Mouse (Mus musculus): ENCODE results near the gene Itga8. TPM values are rescaled to one million over a fixed set of nuclear protein-coding genes. Genes with fewer than 3 reads are reported as not detected.

Itga8 gene
- polyA plus RNA-seq, 1 experiment from 2014 or later = 8.9 TPM

- Histone ChIP-seq H3K36me3 (ENCODE audit: control insufficient read depth, insufficient read depth) (no peaks in the 10 kb centered on the region), H3K9ac (ENCODE audit: low read length) (no peak overlapping the region), H3K27ac (ENCODE audit: low read length) (peak overlapping the region; percentile 70), H3K4me2 (ENCODE audit: low read depth, low read length) (no peak overlapping the region), H3K9me3 (replicated peaks; ENCODE audit: control insufficient read depth, low read length) (no peaks in the 10 kb centered on the region), H3K4me1 (ENCODE audit: control insufficient read depth, insufficient read depth, low read length) (peaks cover 14% of the 10 kb centered on the region), H3K27me3 (ENCODE audit: control insufficient read depth, insufficient read depth, low read length) (no peaks in the 10 kb centered on the region), H3K4me3 (ENCODE audit: low read length) (no peak overlapping the region)
- WGBS = 74% methylated on average over 2 of the region's 2 CpGs
- no peak for ATAC-seq (replicated peaks; ENCODE audit: extremely low read depth, insufficient read depth, low FRiP score)
Observed at GRCm38 (mm10) chr2:12325868-12326267, 24.1 kb upstream of the Itga8 start.

- peak; percentile 87 for ATAC-seq (replicated peaks; ENCODE audit: extremely low read depth, insufficient read depth, low FRiP score)
- Histone ChIP-seq H3K4me1 (ENCODE audit: control insufficient read depth, insufficient read depth, low read length) (peaks cover 14% of the 10 kb centered on the region), H3K27ac (ENCODE audit: low read length) (peak overlapping the region; percentile 70), H3K9me3 (replicated peaks; ENCODE audit: control insufficient read depth, low read length) (no peaks in the 10 kb centered on the region), H3K4me3 (ENCODE audit: low read length) (no peak overlapping the region), H3K9ac (ENCODE audit: low read length) (no peak overlapping the region), H3K36me3 (ENCODE audit: control insufficient read depth, insufficient read depth) (no peaks in the 10 kb centered on the region), H3K27me3 (ENCODE audit: control insufficient read depth, insufficient read depth, low read length) (no peaks in the 10 kb centered on the region), H3K4me2 (ENCODE audit: low read depth, low read length) (no peak overlapping the region)
- WGBS = 42% methylated on average over 6 of the region's 6 CpGs
Observed at GRCm38 (mm10) chr2:12325417-12325816, 23.7 kb upstream of the Itga8 start.

GRCm38 (mm10) chr2:12320914-12321313 lies 19.2 kb upstream of the Itga8 start:
- H3K27me3 ChIP-seq (ENCODE audit: control insufficient read depth, insufficient read depth, low read length) = no peaks in the 10 kb centered on the region
- no peaks in the 10 kb centered on the region for H3K9me3 ChIP-seq (replicated peaks; ENCODE audit: control insufficient read depth, low read length)
- WGBS = 57% methylated on average over 4 of the region's 4 CpGs
- peaks cover 4% of the 10 kb centered on the region for H3K4me1 ChIP-seq (ENCODE audit: control insufficient read depth, insufficient read depth, low read length)
- H3K9ac ChIP-seq (ENCODE audit: low read length) = no peak overlapping the region
- no peak overlapping the region for H3K27ac ChIP-seq (ENCODE audit: low read length)
- H3K36me3 ChIP-seq (ENCODE audit: control insufficient read depth, insufficient read depth) = no peaks in the 10 kb centered on the region
- ATAC-seq (replicated peaks; ENCODE audit: extremely low read depth, insufficient read depth, low FRiP score) = no peak
- no peak overlapping the region for H3K4me3 ChIP-seq (ENCODE audit: low read length)
- H3K4me2 ChIP-seq (ENCODE audit: low read depth, low read length) = no peak overlapping the region

GRCm38 (mm10) chr2:12318715-12319114 lies 17.0 kb upstream of the Itga8 start:
- ATAC-seq (replicated peaks; ENCODE audit: extremely low read depth, insufficient read depth, low FRiP score) = no peak
- Histone ChIP-seq H3K9ac (ENCODE audit: low read length) (no peak overlapping the region), H3K4me1 (ENCODE audit: control insufficient read depth, insufficient read depth, low read length) (peaks cover 3% of the 10 kb centered on the region; the same call in 1 of the 2 replicates), H3K4me3 (ENCODE audit: low read length) (no peak overlapping the region), H3K36me3 (ENCODE audit: control insufficient read depth, insufficient read depth) (no peaks in the 10 kb centered on the region), H3K27ac (ENCODE audit: low read length) (no peak overlapping the region), H3K4me2 (ENCODE audit: low read depth, low read length) (no peak overlapping the region), H3K27me3 (ENCODE audit: control insufficient read depth, insufficient read depth, low read length) (no peaks in the 10 kb centered on the region), H3K9me3 (replicated peaks; ENCODE audit: control insufficient read depth, low read length) (no peaks in the 10 kb centered on the region)
- WGBS = 78% methylated on average over 3 of the region's 3 CpGs

- H3K4me1 ChIP-seq (ENCODE audit: control insufficient read depth, insufficient read depth, low read length) = peaks cover 3% of the 10 kb centered on the region; the same call in 1 of the 2 replicates
- H3K4me3 ChIP-seq (ENCODE audit: low read length) = no peak overlapping the region
- H3K4me2 ChIP-seq (ENCODE audit: low read depth, low read length) = no peak overlapping the region
- no peaks in the 10 kb centered on the region for H3K9me3 ChIP-seq (replicated peaks; ENCODE audit: control insufficient read depth, low read length)
- no peaks in the 10 kb centered on the region for H3K36me3 ChIP-seq (ENCODE audit: control insufficient read depth, insufficient read depth)
- 79% methylated on average over 4 of the region's 4 CpGs for WGBS
- no peak for ATAC-seq (replicated peaks; ENCODE audit: extremely low read depth, insufficient read depth, low FRiP score)
- H3K9ac ChIP-seq (ENCODE audit: low read length) = no peak overlapping the region
- H3K27me3 ChIP-seq (ENCODE audit: control insufficient read depth, insufficient read depth, low read length) = no peaks in the 10 kb centered on the region
- no peak overlapping the region for H3K27ac ChIP-seq (ENCODE audit: low read length)
Observed at GRCm38 (mm10) chr2:12318036-12318435, 16.3 kb upstream of the Itga8 start.

- Histone ChIP-seq H3K27ac (ENCODE audit: low read length) (no peak overlapping the region), H3K9ac (ENCODE audit: low read length) (no peak overlapping the region), H3K4me2 (ENCODE audit: low read depth, low read length) (no peak overlapping the region), H3K4me3 (ENCODE audit: low read length) (no peak overlapping the region), H3K36me3 (ENCODE audit: control insufficient read depth, insufficient read depth) (no peaks in the 10 kb centered on the region), H3K4me1 (ENCODE audit: control insufficient read depth, insufficient read depth, low read length) (peaks cover 3% of the 10 kb centered on the region; the same call in 1 of the 2 replicates), H3K9me3 (replicated peaks; ENCODE audit: control insufficient read depth, low read length) (no peaks in the 10 kb centered on the region), H3K27me3 (ENCODE audit: control insufficient read depth, insufficient read depth, low read length) (no peaks in the 10 kb centered on the region)
- whole genome bisulfite sequencing = 72% methylated on average over 5 of the region's 5 CpGs
- no peak for ATAC-seq (replicated peaks; ENCODE audit: extremely low read depth, insufficient read depth, low FRiP score)
Observed at GRCm38 (mm10) chr2:12317343-12317742, 15.6 kb upstream of the Itga8 start.

GRCm38 (mm10) chr2:12316361-12316760 lies 14.6 kb upstream of the Itga8 start:
- Histone ChIP-seq H3K4me2 (ENCODE audit: low read depth, low read length) (peak overlapping the region; percentile 36; the same call in 1 of the 2 replicates), H3K27me3 (ENCODE audit: control insufficient read depth, insufficient read depth, low read length) (no peaks in the 10 kb centered on the region), H3K9me3 (replicated peaks; ENCODE audit: control insufficient read depth, low read length) (no peaks in the 10 kb centered on the region), H3K9ac (ENCODE audit: low read length) (no peak overlapping the region), H3K36me3 (ENCODE audit: control insufficient read depth, insufficient read depth) (no peaks in the 10 kb centered on the region), H3K4me1 (ENCODE audit: control insufficient read depth, insufficient read depth, low read length) (peaks cover 3% of the 10 kb centered on the region; the same call in 1 of the 2 replicates), H3K27ac (ENCODE audit: low read length) (no peak overlapping the region; the same call in 1 of the 2 replicates), H3K4me3 (ENCODE audit: low read length) (no peak overlapping the region)
- 34% methylated on average over 7 of the region's 7 CpGs for WGBS
- no peak; the same call in 1 of the 2 replicates for ATAC-seq (replicated peaks; ENCODE audit: extremely low read depth, insufficient read depth, low FRiP score)

- no peaks in the 10 kb centered on the region for H3K9me3 ChIP-seq (replicated peaks; ENCODE audit: control insufficient read depth, low read length)
- no peak for ATAC-seq (replicated peaks; ENCODE audit: extremely low read depth, insufficient read depth, low FRiP score)
- no peaks in the 10 kb centered on the region for H3K27me3 ChIP-seq (ENCODE audit: control insufficient read depth, insufficient read depth, low read length)
- no peak overlapping the region for H3K4me3 ChIP-seq (ENCODE audit: low read length)
- 71% methylated on average over 6 of the region's 6 CpGs for WGBS
- H3K9ac ChIP-seq (ENCODE audit: low read length) = no peak overlapping the region
- no peak overlapping the region for H3K4me2 ChIP-seq (ENCODE audit: low read depth, low read length)
- H3K4me1 ChIP-seq (ENCODE audit: control insufficient read depth, insufficient read depth, low read length) = peaks cover 3% of the 10 kb centered on the region; the same call in 1 of the 2 replicates
- H3K36me3 ChIP-seq (ENCODE audit: control insufficient read depth, insufficient read depth) = no peaks in the 10 kb centered on the region
- H3K27ac ChIP-seq (ENCODE audit: low read length) = no peak overlapping the region
Observed at GRCm38 (mm10) chr2:12314028-12314427, 12.3 kb upstream of the Itga8 start.

GRCm38 (mm10) chr2:12308466-12308865 lies 6.7 kb upstream of the Itga8 start:
- no peak overlapping the region for H3K4me3 ChIP-seq (ENCODE audit: low read length)
- H3K4me2 ChIP-seq (ENCODE audit: low read depth, low read length) = no peak overlapping the region
- no peak for ATAC-seq (replicated peaks; ENCODE audit: extremely low read depth, insufficient read depth, low FRiP score)
- no peaks in the 10 kb centered on the region for H3K9me3 ChIP-seq (replicated peaks; ENCODE audit: control insufficient read depth, low read length)
- H3K4me1 ChIP-seq (ENCODE audit: control insufficient read depth, insufficient read depth, low read length) = no peaks in the 10 kb centered on the region
- no peak overlapping the region for H3K9ac ChIP-seq (ENCODE audit: low read length)
- H3K27me3 ChIP-seq (ENCODE audit: control insufficient read depth, insufficient read depth, low read length) = no peaks in the 10 kb centered on the region
- no peak overlapping the region for H3K27ac ChIP-seq (ENCODE audit: low read length)
- H3K36me3 ChIP-seq (ENCODE audit: control insufficient read depth, insufficient read depth) = no peaks in the 10 kb centered on the region
